Mouse (Mus musculus) intestine, embryonic 16.5 days (tissue): ENCODE measurements at regions not wholly inside any gene's neighbourhood (a gene's known extent, or its start where the extent isn't known, plus 50 kb on each side); places are given as distances from the start of the nearest gene placed in this dataset.
A peak's percentile ranks its signal among the peaks of the same experiment; 100 is the strongest.

Experiments
- ATAC-seq: fragments of 200-750 bp; cut with Nextera tagmentation; 2 replicates; pipeline ENCODE4 v1.8.0; 2017; ENCODE audit warnings: moderate TSS enrichment, moderate library complexity
- H3K27ac ChIP-seq: fragments of 300-500 bp; sonication (generic); 2 replicates; pipeline ENCODE4 v1.5.1; 2014; ENCODE audit warnings: mild to moderate bottlenecking, low read length
- H3K27me3 ChIP-seq: fragments of 300-500 bp; sonication (generic); replicated peaks from 2 replicates; pipeline ENCODE4 v1.6.1; 2014; ENCODE audit warnings: low read length, control low read depth, mixed read lengths; ENCODE audit not compliant: control insufficient read depth, insufficient read depth
- H3K36me3 ChIP-seq: fragments of 300-500 bp; sonication (generic); 2 replicates; pipeline ENCODE4 v1.6.1; 2014; ENCODE audit warnings: low read length, control low read depth; ENCODE audit not compliant: control insufficient read depth, insufficient read depth
- H3K4me1 ChIP-seq: fragments of 300-500 bp; sonication (generic); 2 replicates; pipeline ENCODE4 v1.6.1; 2014; ENCODE audit warnings: low read length, control low read depth, mixed read lengths; ENCODE audit not compliant: control insufficient read depth, insufficient read depth
- H3K4me2 ChIP-seq: fragments of 300-500 bp; sonication (generic); 2 replicates; pipeline ENCODE4 v1.6.1; 2014; ENCODE audit warnings: low read depth, low read length, control low read depth
- H3K4me3 ChIP-seq: fragments of 300-500 bp; sonication (generic); 2 replicates; pipeline ENCODE4 v1.5.1; 2014; ENCODE audit warnings: mild to moderate bottlenecking, low read length
- H3K9ac ChIP-seq: fragments of 300-500 bp; sonication (generic); 2 replicates; pipeline ENCODE4 v1.6.1; 2014; ENCODE audit warnings: low read depth, low read length
- H3K9me3 ChIP-seq: fragments of 300-500 bp; sonication (generic); 2 replicates; pipeline ENCODE4 v1.6.1; 2016; ENCODE audit warnings: low read length, control low read depth; ENCODE audit not compliant: control insufficient read depth
- WGBS: fragments of 180-500 bp; shearing (Covaris S2); extraction: QIAGEN DNeasy Blood & Tissue Kit; methylation state at CpG from one replicate; pipeline ENCODE4 v1.1.7; 2014; 5-methylcytosine and 5-hydroxymethylcytosine counted together

GRCm38 (mm10) chr6:94950319-94950718 is 166.7 kb upstream of the Kbtbd8 start:
- Histone ChIP-seq H3K27ac (no peak overlapping the region), H3K9ac (no peak overlapping the region), H3K4me2 (no peak overlapping the region), H3K4me1 (no peaks in the 10 kb centered on the region), H3K4me3 (no peak overlapping the region), H3K9me3 (peaks cover 5% of the 10 kb centered on the region; the same call in 1 of the 2 replicates), H3K36me3 (no peaks in the 10 kb centered on the region), H3K27me3 (no peaks in the 10 kb centered on the region)
- no peak for ATAC-seq
- WGBS = 81% methylated on average over 2 of the region's 2 CpGs

GRCm38 (mm10) chr6:94946352-94946900 is 170.6 kb upstream of the Kbtbd8 start:
- Histone ChIP-seq H3K4me3 (no peak overlapping the region), H3K36me3 (no peaks in the 10 kb centered on the region), H3K9ac (no peak overlapping the region), H3K4me2 (no peak overlapping the region), H3K27ac (no peak overlapping the region), H3K9me3 (no peaks in the 10 kb centered on the region), H3K27me3 (no peaks in the 10 kb centered on the region), H3K4me1 (no peaks in the 10 kb centered on the region)
- WGBS = 61% methylated on average over 6 of the region's 6 CpGs
- peak; percentile 3; the same call in 1 of the 2 replicates for ATAC-seq

- no peak for ATAC-seq
- Histone ChIP-seq H3K27ac (no peak overlapping the region), H3K4me3 (no peak overlapping the region), H3K4me2 (no peak overlapping the region), H3K4me1 (no peaks in the 10 kb centered on the region), H3K27me3 (no peaks in the 10 kb centered on the region), H3K9me3 (no peaks in the 10 kb centered on the region), H3K9ac (no peak overlapping the region), H3K36me3 (no peaks in the 10 kb centered on the region)
- 76% methylated on average over 5 of the region's 5 CpGs for WGBS
Measured at GRCm38 (mm10) chr6:94945715-94946114, 171.3 kb upstream of the Kbtbd8 start.

- Histone ChIP-seq H3K9me3 (no peaks in the 10 kb centered on the region), H3K27me3 (no peaks in the 10 kb centered on the region), H3K4me3 (no peak overlapping the region), H3K4me1 (no peaks in the 10 kb centered on the region), H3K27ac (no peak overlapping the region), H3K9ac (no peak overlapping the region), H3K4me2 (no peak overlapping the region), H3K36me3 (no peaks in the 10 kb centered on the region)
- ATAC-seq = 0 out of 2 replicates have a peak, but pooled peaks have one; percentile 36
- WGBS = 31% methylated on average over 4 of the region's 4 CpGs
Measured at GRCm38 (mm10) chr6:94944196-94944595, 172.8 kb upstream of the Kbtbd8 start.

- no peak for ATAC-seq
- 82% methylated on average over 2 of the region's 2 CpGs for WGBS
- no peaks in the 10 kb centered on the region for H3K36me3 ChIP-seq
- H3K4me2 ChIP-seq = no peak overlapping the region
- no peaks in the 10 kb centered on the region for H3K4me1 ChIP-seq
- no peak overlapping the region for H3K27ac ChIP-seq
- H3K4me3 ChIP-seq = no peak overlapping the region
- no peaks in the 10 kb centered on the region for H3K9me3 ChIP-seq
- H3K9ac ChIP-seq = no peak overlapping the region
- no peaks in the 10 kb centered on the region for H3K27me3 ChIP-seq
Measured at GRCm38 (mm10) chr6:94938949-94939348, 178.1 kb upstream of the Kbtbd8 start.

- H3K4me1 ChIP-seq = no peaks in the 10 kb centered on the region
- H3K27ac ChIP-seq = no peak overlapping the region
- H3K4me3 ChIP-seq = no peak overlapping the region
- H3K9ac ChIP-seq = no peak overlapping the region
- WGBS = 78% methylated on average over 5 of the region's 5 CpGs
- no peak overlapping the region for H3K4me2 ChIP-seq
- no peak for ATAC-seq
- no peaks in the 10 kb centered on the region for H3K9me3 ChIP-seq
- H3K36me3 ChIP-seq = no peaks in the 10 kb centered on the region
- H3K27me3 ChIP-seq = no peaks in the 10 kb centered on the region
Measured at GRCm38 (mm10) chr6:94936206-94936605, 180.8 kb upstream of the Kbtbd8 start.

- no peaks in the 10 kb centered on the region for H3K27me3 ChIP-seq
- ATAC-seq = no peak
- no peak overlapping the region for H3K4me2 ChIP-seq
- WGBS = 84% methylated on average over 1 of the region's 1 CpGs
- H3K27ac ChIP-seq = no peak overlapping the region
- H3K36me3 ChIP-seq = no peaks in the 10 kb centered on the region
- no peak overlapping the region for H3K9ac ChIP-seq
- no peak overlapping the region for H3K4me3 ChIP-seq
- H3K4me1 ChIP-seq = no peaks in the 10 kb centered on the region
- H3K9me3 ChIP-seq = no peaks in the 10 kb centered on the region
Measured at GRCm38 (mm10) chr6:94935706-94936105, 181.3 kb upstream of the Kbtbd8 start.

- 90% methylated on average over 6 of the region's 6 CpGs for WGBS
- Histone ChIP-seq H3K36me3 (no peaks in the 10 kb centered on the region), H3K4me2 (no peak overlapping the region), H3K27ac (no peak overlapping the region), H3K9ac (no peak overlapping the region), H3K27me3 (no peaks in the 10 kb centered on the region), H3K4me1 (no peaks in the 10 kb centered on the region), H3K9me3 (no peaks in the 10 kb centered on the region), H3K4me3 (no peak overlapping the region)
- ATAC-seq = no peak
Measured at GRCm38 (mm10) chr6:94927811-94928210, 189.2 kb upstream of the Kbtbd8 start.

GRCm38 (mm10) chr6:94926652-94927211 is 190.3 kb upstream of the Kbtbd8 start:
- no peak overlapping the region for H3K9ac ChIP-seq
- no peaks in the 10 kb centered on the region for H3K9me3 ChIP-seq
- no peaks in the 10 kb centered on the region for H3K36me3 ChIP-seq
- H3K27me3 ChIP-seq = no peaks in the 10 kb centered on the region
- no peak overlapping the region for H3K4me3 ChIP-seq
- no peak overlapping the region for H3K4me2 ChIP-seq
- H3K27ac ChIP-seq = no peak overlapping the region
- no peaks in the 10 kb centered on the region for H3K4me1 ChIP-seq
- 93% methylated on average over 8 of the region's 8 CpGs for WGBS
- ATAC-seq = no peak

- Histone ChIP-seq H3K9me3 (no peaks in the 10 kb centered on the region), H3K4me2 (no peak overlapping the region), H3K9ac (no peak overlapping the region), H3K36me3 (no peaks in the 10 kb centered on the region), H3K4me3 (no peak overlapping the region), H3K4me1 (no peaks in the 10 kb centered on the region), H3K27ac (no peak overlapping the region), H3K27me3 (no peaks in the 10 kb centered on the region)
- no peak for ATAC-seq
- 95% methylated on average over 1 of the region's 1 CpGs for WGBS
Measured at GRCm38 (mm10) chr6:94925408-94925807, 191.6 kb upstream of the Kbtbd8 start.
